Mouse (Mus musculus) bone marrow macrophage, adult 2 months (primary cell): ENCODE results near the gene Sulf2. TPM values are rescaled to one million over a fixed set of nuclear protein-coding genes. Genes with fewer than 3 reads are reported as not detected.

Source experiments
- H3K27ac ChIP-seq: 2 replicates; pipeline ENCODE4 v1.5.1; 2012; ENCODE audit warnings: low read depth, low read length; ENCODE audit not compliant: insufficient read depth
- H3K4me1 ChIP-seq: 2 replicates; pipeline ENCODE4 v1.6.1; 2012; ENCODE audit warnings: low read length; ENCODE audit not compliant: control insufficient read depth, insufficient read depth
- H3K4me3 ChIP-seq: 2 replicates; pipeline ENCODE4 v1.5.1; 2012; ENCODE audit warnings: mild to moderate bottlenecking, low read length, moderate library complexity; ENCODE audit not compliant: insufficient read depth
- CTCF ChIP-seq: IDR thresholded peaks from 2 replicates; pipeline ENCODE4 v1.5.1; 2012; ENCODE audit warnings: low read depth, mild to moderate bottlenecking, low read length, moderate library complexity
- POLR2A ChIP-seq: IDR thresholded peaks from 2 replicates; pipeline ENCODE4 v1.6.1; 2012; ENCODE audit warnings: mild to moderate bottlenecking, low read depth, low read length, borderline replicate concordance
- polyA plus RNA-seq: library from polyadenylated mRNA; stranded (reverse); fragments of >200 nt; gene quantifications from 2 replicates; pipeline ENCODE4 v1.2.4, GENCODE M21; 2012; ENCODE audit not compliant: missing spikeins, insufficient read depth, insufficient read length

Gene Sulf2
- polyA plus RNA-seq, 1 experiment = 77.0 TPM

DNA sequence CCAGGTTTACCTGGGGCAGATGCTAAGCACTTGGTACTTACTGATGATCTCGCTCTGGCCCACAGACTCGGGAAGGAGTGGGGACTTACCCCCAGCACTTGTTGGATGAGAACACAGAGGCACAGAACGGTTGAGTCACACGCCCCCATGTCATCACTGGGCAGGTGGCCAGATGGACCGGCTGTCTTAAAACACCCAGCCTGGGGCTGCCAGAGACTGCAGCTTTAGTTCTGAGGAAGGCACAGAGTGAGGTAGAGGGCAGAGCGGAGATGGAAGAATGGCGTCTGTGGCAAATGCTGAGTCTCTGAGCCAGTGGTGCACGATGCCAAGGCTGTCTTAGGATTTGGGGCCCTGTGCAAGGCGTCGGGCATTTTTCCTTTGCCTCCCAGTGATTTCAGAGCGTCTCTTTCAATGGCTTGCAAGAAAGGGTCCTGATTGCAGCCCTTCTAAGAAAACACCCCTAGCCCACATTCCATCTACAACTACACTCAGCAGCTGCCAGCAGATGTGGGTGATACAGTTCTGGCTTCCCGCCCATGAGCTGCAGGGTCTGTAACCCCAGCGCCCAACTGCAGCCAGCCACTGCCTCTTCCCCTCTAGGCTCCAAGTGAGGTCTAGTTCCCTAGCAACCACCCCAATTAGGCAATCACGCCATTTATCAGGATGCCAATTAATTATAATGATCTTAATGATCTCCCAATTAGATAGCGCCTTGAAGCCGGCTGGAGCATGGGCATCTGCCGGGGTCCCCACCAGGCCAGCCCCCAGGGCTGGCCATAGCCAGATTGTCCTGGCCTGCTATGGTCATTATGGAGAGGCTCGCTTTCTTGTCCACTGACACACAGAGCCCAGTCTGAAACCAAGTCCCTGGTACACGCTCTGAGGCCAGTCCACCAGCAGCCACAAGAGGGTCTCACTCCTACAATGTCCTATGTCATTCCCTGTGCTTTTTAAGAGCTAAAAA lies 3.7 kb downstream of the Sulf2 start:
- no peak for TF ChIP-seq POLR2A
- no peak for TF ChIP-seq CTCF
- Histone ChIP-seq H3K27ac (no peak overlapping the region), H3K4me1 (peaks cover 29% of the 10 kb centered on the region)

GRCm38 (mm10) chr2:166150584-166150983 lies 4.9 kb downstream of the Sulf2 start:
- TF ChIP-seq CTCF (no peak), POLR2A (no peak)
- H3K4me1 ChIP-seq = peaks cover 27% of the 10 kb centered on the region
- H3K4me3 ChIP-seq = no peak overlapping the region
- H3K27ac ChIP-seq = no peak overlapping the region

More for the DNA sequence above, 3.7 kb downstream of the Sulf2 start:
- H3K4me3 ChIP-seq = no peak overlapping the region

DNA sequence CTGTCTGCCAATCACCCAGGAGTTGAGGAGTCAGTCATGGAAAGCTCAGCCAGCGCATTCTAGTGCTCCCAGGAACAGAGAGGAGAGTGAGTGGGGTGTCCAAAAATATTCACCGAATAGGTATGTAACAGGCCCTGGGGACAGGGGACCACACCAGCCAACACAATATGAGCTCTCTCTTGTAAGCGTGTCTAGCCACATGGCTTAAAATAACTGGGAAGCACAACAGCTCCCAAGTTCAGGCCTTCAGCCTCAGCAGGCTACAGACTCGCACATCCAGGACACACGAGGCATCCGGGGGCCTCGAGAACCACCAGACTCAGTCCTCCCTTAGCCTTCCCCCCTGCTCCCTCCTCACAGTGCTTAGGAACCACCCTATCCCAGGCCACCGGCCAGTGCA lies 6.0 kb downstream of the Sulf2 start:
- TF ChIP-seq CTCF = no peak
- no peak for TF ChIP-seq POLR2A
- H3K27ac ChIP-seq = no peak overlapping the region
- H3K4me3 ChIP-seq = no peak overlapping the region
- peaks cover 31% of the 10 kb centered on the region for H3K4me1 ChIP-seq

- Histone ChIP-seq H3K4me1 (peaks cover 38% of the 10 kb centered on the region), H3K27ac (no peak overlapping the region), H3K4me3 (no peak overlapping the region)
- no peak for TF ChIP-seq CTCF
- no peak for TF ChIP-seq POLR2A
Measured at GRCm38 (mm10) chr2:166148672-166149332, 6.7 kb downstream of the Sulf2 start.

- no peak for TF ChIP-seq POLR2A
- no peak overlapping the region for H3K4me3 ChIP-seq
- peaks cover 35% of the 10 kb centered on the region for H3K4me1 ChIP-seq
- no peak overlapping the region for H3K27ac ChIP-seq
Measured at GRCm38 (mm10) chr2:166147930-166148651, 7.4 kb downstream of the Sulf2 start.

DNA sequence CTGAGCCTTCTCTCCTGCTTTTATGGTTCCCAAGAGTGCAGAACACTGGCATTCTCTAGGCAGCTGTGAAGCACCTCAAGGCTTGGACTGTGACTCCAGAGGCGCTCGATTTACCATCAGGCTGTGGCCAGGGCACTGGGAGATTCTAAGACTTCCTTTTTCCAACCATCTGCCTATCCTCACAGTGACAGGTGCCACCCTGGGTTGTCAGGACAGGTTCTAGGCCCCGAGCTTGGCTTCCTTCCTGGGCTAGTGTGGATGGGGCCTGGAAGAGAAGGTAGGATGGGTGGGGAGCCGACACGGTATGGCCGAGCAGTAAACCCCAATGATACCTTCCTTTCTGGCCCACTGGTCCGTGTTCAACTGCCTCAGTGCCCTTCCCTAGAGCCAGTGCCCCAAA lies 9.0 kb downstream of the Sulf2 start:
- Histone ChIP-seq H3K4me1 (peaks cover 33% of the 10 kb centered on the region), H3K4me3 (no peak overlapping the region), H3K27ac (no peak overlapping the region)
- TF ChIP-seq POLR2A (no peak), CTCF (no peak)

- Histone ChIP-seq H3K4me3 (no peak overlapping the region), H3K27ac (no peak overlapping the region), H3K4me1 (peaks cover 41% of the 10 kb centered on the region)
- TF ChIP-seq POLR2A = no peak
- TF ChIP-seq CTCF = no peak
Measured at GRCm38 (mm10) chr2:166145031-166145430, 10.4 kb downstream of the Sulf2 start.

GRCm38 (mm10) chr2:166143871-166144270 lies 11.6 kb downstream of the Sulf2 start:
- Histone ChIP-seq H3K4me3 (no peak overlapping the region), H3K4me1 (peaks cover 50% of the 10 kb centered on the region), H3K27ac (no peak overlapping the region)
- TF ChIP-seq POLR2A (no peak), CTCF (no peak)

- TF ChIP-seq POLR2A (no peak), CTCF (no peak)
- H3K4me1 ChIP-seq = peaks cover 50% of the 10 kb centered on the region
- H3K4me3 ChIP-seq = no peak overlapping the region
- H3K27ac ChIP-seq = peak overlapping the region; percentile 16; the same call in 1 of the 2 replicates
Measured at GRCm38 (mm10) chr2:166142561-166143112, 12.8 kb downstream of the Sulf2 start.
